Mouse (Mus musculus): ENCODE results near the gene Sox2.

The Sox2 gene

DNA sequence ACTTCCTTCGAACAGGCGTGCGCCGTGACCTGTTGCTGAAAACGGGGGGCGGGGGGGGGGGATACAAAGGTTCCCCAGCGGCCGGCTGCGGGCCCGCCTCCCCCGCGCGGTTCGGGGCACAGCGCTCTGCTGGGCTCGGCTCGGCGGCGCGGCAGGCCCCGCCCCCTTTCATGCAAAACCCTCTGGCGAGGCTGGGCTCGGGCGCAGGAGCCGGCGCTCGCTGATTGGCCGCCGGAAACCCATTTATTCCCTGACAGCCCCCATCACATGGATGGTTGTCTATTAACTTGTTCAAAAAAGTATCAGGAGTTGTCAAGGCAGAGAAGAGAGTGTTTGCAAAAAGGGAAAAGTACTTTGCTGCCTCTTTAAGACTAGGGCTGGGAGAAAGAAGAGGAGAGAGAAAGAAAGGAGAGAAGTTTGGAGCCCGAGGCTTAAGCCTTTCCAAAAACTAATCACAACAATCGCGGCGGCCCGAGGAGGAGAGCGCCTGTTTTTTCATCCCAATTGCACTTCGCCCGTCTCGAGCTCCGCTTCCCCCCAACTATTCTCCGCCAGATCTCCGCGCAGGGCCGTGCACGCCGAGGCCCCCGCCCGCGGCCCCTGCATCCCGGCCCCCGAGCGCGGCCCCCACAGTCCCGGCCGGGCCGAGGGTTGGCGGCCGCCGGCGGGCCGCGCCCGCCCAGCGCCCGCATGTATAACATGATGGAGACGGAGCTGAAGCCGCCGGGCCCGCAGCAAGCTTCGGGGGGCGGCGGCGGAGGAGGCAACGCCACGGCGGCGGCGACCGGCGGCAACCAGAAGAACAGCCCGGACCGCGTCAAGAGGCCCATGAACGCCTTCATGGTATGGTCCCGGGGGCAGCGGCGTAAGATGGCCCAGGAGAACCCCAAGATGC is at the start of gene Sox2:
Gene Sox2 (plus strand): TSS at position 680 of the 895 bp plus-strand sequence.
- DNase-seq (ENCODE audit: low read depth, low spot score): no peak

DNA sequence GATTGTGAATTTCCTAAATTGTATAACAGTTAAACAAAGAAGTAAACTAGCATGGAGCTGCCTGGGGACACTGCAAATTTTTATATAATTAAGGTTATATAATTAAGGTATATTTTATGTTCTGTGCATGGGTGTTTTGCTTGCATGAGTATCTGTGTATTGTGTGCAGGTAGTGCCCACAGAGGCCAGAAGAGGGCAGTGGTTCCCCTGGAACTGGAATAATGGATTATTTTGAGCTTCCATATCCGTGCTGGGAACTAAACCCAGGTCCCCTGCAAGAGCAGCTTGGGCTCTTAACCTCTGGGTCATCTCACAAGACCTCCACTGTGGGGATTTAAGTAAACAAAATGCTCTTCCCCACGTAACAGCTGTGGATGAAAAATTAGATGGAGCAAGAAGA is 49.1 kb upstream of the Sox2 start:
- DNase-seq (ENCODE audit: low read depth, low spot score): no peak

DNA sequence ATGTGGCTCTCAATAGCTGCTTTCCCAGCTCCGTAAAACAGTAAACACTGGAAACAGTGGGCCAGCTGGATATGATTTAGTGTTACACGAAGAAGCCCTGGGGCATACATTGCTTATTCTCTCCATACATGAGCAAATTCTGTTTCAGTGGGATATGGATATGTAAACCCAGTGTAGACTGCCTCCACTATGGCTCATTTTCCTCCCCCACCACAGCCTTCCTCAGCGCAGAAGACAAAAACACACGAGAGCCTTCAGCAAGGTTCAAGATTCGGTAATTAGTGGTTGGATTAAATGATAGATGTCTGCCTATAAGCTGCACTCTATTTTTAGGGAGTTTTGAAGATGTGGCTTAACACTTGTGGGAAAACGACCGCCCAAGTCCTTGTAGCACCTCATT is 36.1 kb upstream of the Sox2 start:
- DNase-seq (ENCODE audit: low read depth, low spot score): no peak

DNA sequence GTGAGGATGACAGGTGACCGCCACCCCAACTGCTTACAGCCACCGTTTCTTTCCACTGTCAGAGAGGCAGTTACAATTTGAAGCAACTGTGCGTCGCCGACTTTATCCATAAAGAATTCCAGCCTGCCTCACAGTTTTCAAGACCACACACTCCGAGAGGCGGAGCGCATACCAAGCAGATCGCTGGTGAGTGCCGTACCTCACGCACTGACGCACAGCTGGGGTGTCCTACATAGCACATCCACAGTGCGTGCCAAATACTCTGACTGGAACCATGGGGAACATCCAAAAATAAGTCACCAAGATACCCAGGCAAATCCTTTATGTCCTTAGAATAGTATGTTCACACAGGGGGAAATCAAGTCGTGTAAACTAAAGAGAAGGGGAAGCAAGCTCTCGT is 34.7 kb upstream of the Sox2 start:
- no peak for DNase-seq (ENCODE audit: low read depth, low spot score)

DNA sequence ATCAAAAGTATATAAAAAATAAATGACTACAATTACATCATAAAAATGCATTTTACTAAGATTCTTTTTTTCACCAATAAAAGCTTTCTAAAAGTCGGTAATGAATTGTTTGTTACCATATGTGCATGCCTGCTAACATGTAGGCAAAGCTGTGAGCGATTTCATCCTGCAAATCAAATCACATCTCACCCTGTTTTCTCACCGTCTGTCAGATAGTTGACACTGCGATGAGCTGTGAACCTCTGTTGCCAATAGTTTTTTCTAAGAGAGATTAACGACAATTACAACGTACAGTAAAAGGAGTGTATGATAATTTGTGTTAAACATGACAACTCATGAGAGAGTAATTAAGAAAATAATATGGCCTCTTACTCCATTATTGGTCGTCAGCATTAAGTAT is 31.3 kb upstream of the Sox2 start:
- DNase-seq (ENCODE audit: low read depth, low spot score): no peak

DNA sequence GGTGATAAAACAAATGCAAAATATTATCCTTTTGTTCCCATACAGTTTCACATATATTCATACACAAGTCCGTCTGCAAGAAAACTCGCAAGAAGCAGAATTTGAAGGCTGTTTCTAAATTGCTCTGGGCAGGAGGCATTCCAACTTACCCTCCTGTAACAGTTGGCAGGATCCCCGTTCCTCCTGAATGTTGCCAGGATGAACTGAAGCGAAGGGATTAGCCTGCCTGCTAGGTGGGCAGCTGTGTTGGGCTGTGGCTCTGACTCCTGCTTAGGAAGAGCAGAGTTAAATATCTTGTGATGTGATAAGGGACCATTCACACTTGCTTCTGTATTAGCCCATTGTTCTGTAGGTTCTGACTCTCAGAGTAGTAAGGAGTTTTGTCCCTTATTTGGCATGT is 30.1 kb upstream of the Sox2 start:
- DNase-seq (ENCODE audit: low read depth, low spot score): no peak

DNA sequence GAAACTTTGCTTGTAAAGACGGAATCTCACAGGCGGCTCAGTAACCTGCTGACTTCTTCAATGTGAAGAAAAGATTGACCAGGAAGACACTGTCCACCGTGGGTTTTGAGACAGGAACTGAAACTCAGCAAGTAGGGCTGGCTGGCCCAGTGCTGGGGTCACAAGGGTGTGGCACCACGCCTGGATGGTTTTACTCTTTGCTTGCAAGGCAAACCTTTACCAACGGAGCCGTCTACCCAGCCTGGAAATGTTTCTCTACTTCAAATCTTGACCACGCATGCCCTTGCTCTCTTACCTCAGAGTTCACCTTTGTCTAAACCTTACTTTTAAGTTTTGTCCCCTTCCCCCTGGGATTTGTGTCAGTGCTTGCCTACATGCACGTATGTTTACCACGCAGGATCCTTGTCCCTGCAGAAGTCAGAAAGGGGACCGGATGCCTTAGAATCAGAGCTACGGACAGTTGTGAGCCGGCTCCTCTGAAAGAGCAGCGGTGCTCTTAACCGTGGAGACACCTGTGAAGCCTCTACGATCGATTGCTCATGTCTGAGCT is 25.4 kb upstream of the Sox2 start:
- DNase-seq (ENCODE audit: low read depth, low spot score): no peak

DNA sequence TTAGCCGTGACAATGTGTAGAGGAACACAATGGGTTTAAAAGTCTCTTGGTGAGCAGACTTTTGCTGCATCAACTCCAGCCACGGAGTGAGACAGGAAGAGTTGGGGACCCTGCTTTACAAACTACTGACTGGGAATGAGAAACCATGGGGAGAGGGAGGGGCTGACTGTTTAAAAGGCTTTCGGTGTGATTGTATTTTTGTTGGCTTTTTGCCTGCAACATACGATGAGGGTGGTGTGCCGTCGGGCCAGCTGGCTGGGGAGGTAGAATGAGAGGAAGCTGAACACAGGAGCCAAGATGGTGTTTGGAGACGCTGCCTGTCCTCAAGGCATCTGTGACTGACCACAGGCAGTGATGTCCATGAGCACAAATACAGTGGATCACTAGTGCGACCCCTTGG is 23.7 kb upstream of the Sox2 start:
- no peak for DNase-seq (ENCODE audit: low read depth, low spot score)

DNA sequence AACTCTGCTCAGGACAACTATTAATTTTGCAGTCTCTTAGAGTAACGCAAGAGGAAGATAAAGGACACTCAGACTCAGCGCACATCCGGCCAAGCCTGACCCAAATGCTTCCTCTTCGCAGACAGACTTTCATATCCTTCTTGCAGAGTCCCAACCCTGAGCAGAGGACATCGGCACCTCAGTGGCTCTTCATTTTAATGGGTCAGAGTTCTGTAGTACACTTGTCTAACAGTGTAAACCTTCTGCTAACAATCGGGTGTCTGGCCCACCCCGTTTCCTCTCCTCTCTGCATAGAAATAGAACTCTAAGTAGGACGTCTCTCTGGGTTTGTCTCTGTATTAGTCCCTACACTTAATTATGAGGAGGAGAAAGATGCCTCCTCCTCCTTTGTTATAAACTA is 20.2 kb upstream of the Sox2 start:
- no peak for DNase-seq (ENCODE audit: low read depth, low spot score)

DNA sequence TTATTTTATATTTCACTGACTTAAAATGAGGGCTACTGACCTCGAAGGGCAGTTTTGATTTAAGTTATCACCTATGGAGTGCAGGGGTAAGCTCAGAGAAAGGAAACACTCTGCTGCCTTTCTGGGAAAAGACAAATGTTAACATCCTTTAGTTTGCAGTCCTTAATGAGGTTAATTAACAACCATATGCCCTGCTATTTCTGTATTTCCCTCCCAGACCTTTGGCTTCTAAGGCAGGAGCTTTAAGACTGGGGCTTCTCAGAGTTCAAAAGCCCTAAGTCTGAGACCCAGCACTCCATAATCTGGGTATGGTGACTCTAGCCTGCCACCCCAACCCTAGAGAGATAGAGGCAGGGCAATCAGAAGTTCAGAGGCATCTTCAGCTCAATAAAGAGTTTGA is 19.5 kb upstream of the Sox2 start:
- no peak for DNase-seq (ENCODE audit: low read depth, low spot score)

DNA sequence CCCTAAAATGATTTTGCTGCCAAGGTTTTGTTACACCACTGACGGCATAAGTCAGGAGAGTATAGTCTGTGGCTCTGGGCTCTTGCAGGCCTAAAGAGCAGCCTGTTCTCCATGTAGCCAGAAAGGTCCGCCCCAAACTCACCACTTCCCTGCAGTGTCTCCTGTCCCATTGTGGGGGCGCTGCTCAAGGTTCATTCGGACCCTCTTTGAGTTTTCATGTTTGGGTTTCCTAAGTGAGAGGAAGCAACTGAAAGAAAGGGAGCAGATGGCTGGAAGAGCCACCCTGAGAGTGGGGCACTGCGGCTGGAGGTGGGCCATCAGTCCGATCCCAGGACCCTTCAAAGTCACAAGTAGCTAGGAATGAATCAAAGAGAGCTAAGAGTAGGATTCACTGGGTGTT is 13.2 kb upstream of the Sox2 start:
- DNase-seq (ENCODE audit: low read depth, low spot score): no peak

DNA sequence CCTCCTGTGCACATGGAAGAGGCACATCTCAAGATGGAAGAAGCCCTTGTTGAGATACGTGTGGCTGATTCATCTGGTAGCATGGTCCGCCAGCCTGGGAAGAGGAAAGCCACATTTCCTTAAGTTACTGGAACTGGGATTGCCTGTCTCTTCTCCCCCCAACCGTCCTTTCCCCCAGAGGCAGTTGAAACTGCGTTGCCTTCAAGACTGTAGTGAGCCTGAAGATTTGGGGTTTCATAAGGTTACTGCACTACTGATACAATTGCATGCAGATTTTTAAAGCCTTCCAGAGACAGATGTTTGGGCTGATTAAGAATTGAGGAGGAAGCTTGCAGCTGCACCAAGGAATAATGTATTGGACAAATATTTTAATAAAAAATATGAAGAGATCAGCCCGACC is 12.7 kb upstream of the Sox2 start:
- no peak for DNase-seq (ENCODE audit: low read depth, low spot score)

DNA sequence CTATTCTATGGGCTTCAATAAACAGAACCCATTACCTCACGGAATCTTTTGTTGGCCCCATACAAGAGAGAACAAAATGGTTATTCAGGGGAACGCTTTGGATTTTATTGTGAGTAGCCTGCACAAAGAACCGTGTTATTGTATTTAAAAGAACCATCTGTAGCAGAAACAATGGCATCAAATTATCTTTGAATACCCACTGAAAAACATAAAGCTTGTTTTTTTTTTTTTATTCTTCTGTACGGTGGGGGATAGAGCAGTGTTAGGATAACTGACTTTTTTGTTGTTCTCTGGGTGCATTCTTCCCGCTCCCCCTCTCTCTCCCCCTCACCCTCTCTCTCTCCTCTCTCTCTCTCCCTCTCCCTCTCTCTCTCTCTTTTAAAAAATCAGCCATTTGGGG is 12.3 kb upstream of the Sox2 start:
- no peak for DNase-seq (ENCODE audit: low read depth, low spot score)

DNA sequence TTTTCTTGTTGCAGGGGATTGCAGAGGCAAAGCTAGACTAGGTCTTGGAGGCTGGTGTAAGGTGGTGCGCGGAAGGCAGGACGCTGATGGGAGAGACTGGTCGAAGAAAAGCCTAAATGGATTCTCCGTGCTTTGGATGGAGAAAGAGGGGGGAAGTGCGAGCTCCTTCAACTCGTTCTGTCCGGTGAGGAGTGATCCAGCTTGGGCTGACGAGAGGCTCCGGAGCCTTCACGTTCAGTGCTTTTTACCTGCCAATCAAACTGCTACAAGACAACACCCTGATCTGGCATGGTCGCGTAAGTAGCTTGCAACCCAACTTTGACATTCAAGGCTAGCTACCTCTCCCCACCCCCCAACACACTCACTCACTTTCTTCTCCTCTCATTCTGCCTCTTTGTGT is 11.9 kb upstream of the Sox2 start:
- DNase-seq (ENCODE audit: low read depth, low spot score): no peak

DNA sequence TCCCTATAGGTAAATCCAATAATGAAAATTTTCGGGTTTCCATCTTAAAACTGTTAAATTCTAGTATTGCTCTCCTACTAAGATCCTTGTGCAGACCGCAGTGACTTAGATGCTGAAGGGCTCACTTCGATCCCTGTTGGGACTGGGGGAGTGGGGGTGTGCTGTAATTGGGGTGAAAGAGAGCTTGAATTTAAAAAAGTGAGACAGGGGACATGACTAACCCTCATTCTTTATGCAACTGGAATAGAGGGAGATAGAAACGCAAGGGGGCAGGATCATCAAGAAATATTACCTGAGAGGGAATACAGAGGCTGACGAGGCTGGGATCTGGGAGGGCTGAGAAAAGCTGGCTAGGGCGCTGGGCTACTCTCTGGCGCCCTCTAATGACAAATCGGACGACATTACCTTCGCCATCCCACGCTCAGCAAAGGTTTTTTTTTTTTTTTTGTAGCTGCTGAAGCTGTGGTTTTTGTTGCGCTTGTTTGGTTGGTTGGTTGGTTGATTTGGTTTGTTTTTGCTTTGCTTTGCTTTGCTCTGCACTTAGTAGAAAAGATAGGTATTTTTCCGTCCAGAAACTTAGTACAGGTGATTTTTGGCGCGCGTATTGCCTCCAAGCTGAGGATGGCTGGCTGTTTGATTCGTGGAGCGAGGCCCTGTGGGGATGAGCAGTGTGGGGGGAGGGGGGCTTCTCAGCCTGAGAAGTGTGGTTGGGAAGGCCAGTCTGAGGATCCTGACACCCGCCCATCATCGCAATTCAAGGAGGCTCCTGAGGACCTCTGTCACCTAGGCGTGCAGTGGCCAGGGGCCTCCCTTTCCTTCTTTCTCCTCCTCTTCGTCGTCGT is 11.0 kb upstream of the Sox2 start:
- no peak for DNase-seq (ENCODE audit: low read depth, low spot score)

DNA sequence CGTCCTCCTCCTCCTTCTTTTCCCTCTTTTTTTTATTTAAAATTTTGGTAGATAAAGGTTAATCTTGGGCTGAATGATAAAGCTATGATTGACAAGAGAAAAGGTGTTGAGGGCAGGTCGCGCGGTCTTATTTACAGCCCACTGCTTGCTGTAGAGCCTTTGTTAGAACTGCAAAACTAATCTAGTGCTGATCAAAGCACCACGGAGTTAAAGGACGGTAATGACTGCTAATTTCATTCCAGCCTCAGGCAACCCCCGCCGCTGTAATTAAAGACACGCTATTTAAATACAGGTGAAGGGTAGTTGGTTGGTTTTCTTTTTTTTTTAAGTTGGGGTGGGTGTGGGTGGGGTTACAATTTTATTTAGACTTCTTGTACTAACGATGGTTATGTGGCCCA is 10.3 kb upstream of the Sox2 start:
- no peak for DNase-seq (ENCODE audit: low read depth, low spot score)

DNA sequence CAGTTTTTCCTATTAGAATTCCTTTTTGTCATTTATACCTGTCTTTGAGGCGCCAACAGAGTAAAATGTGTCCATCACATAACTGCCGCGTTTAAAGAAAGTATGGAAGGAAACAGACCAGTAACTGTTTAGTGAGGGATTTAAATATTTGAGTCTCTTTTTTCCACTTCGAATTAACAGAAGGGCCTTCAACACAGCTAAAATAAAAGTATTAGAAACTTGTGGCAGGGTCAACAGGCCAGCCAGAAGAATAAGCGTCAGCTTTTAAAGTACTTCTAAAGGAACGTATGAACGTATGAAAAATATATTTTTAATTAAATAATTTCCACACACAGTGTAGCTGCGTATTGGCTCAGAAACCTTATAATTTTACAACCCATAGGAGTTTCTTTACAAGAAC is 9.9 kb upstream of the Sox2 start:
- DNase-seq (ENCODE audit: low read depth, low spot score): no peak

DNA sequence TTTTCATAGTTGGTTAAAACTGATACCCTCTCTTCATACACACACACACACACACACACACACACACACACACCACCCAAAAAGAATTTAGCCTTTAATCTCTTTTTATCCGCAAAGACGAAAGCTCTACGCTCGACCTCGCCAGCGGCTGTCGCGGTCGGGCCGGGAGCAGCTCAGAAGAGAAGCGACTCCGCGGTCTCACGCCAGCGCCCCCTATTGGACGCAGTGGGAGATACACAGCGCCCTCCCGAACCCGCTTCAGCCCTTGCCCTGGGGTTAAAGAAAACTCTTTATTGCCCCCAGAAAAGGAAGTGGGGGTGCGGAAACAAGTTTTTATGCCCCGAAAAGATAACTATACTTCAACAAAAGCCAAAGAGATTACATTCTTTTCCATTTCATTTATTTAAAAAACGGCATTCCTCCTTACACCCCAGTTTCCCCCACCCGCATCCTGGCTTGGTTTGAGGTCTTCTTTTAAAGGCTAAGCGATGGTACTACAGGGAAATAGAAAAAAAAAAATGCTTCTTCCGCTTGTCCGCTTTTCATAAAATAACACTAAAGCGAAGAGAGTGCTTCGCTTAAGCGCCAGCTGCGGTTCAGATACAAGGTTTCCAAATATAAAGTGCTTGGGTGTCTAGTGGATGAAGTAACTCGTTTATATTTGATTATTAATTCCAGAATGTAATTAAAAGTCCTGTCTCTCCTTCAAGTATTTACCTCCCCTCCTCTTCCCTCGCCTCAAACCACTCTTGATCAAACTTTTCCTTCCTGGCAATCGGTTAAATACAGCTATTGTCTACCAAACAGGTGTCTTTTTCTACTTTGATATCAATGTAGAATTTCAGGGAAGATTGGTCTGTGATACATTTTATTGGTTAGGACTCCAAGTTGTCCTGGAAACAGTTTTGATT is 9.3 kb upstream of the Sox2 start:
- no peak for DNase-seq (ENCODE audit: low read depth, low spot score)

DNA sequence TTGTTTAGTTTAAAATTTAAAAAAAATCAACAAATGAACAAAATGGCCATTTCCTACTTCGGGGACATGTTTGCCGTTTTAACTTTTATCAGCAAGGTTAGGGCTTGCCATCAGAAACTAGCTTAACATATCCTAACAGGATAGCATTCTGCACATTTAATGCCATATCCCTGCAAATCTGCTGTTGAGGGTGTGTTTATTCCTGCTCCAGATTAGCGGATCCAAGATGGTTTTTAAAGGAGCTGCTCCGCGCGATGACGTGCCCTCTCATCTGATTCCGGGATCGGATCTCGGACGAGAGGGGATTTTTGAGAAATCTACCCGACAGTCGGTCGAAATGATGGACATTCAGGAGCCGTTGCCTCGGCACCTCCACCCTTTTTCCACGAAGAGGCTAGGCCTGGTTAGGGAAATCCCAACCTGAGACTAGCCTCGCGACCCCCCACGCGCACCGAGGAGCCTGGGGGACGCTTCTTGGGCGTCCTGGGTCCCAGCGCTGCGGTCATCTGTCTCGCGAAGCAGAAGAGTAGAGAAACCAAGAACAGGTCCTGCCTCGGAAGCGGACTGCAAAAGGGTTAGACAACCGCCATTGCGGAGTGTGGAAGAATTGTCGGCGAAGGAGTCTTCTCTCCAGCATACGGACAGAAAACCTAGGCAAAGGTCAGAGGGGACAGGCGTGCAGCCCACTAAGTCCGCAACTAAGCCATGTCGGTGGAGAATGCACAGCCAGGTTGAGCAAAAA is 8.3 kb upstream of the Sox2 start:
- no peak for DNase-seq (ENCODE audit: low read depth, low spot score)

DNA sequence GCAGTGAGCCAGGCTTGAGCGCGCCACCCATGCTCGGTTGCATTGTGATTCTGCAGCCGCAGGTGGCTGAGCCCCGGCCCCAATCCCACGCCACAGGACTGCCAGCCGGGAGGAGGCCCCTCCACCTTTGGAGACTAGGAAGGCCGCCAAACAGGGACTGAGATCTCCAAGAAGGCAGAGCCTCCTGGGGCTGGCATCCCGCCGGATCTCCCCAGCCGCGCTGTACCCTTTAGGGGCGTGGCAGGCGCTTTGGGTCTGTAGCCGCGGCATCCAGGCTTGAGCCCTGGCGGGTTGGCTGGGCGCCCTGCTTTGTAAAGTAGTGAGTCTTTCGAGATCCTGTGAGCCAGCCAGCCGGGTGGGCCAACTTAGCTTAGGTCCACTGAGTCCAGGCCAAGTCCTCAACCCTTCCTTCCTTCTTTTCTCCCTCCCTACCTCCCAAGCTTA is 7.7 kb upstream of the Sox2 start:
- no peak for DNase-seq (ENCODE audit: low read depth, low spot score)

DNA sequence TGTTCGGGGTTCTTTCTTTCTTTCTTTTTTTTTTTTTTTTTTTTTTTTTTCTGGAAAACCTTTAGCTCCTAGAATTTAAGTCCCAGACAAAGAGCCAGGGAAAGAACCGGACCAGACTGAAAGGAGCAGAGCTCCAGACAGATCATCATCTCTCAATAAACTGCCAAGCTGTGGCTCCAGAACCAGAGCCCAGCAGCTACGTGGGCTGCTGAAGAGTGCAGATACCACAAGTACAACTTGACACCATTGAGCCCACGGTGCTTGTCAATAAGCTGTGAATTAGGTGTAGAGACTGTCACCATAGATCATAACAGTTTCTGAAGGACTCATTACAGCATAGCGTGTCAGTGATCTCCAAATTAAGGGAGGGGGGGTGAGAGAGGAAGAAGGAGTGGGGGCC is 7.1 kb upstream of the Sox2 start:
- DNase-seq (ENCODE audit: low read depth, low spot score): no peak
